Mouse (Mus musculus) CD4-positive helper T cell, adult 2 months (primary cell): ENCODE results near the gene Zbtb8b.
A peak's percentile ranks its signal among the peaks of the same experiment; 100 is the strongest.

ENCODE experiments used
- DNase-seq: peaks from one replicate; pipeline ENCODE4 v3.0.0-alpha.2; 2012; ENCODE audit warnings: low read depth, missing footprints, low spot score

Gene Zbtb8b

DNA sequence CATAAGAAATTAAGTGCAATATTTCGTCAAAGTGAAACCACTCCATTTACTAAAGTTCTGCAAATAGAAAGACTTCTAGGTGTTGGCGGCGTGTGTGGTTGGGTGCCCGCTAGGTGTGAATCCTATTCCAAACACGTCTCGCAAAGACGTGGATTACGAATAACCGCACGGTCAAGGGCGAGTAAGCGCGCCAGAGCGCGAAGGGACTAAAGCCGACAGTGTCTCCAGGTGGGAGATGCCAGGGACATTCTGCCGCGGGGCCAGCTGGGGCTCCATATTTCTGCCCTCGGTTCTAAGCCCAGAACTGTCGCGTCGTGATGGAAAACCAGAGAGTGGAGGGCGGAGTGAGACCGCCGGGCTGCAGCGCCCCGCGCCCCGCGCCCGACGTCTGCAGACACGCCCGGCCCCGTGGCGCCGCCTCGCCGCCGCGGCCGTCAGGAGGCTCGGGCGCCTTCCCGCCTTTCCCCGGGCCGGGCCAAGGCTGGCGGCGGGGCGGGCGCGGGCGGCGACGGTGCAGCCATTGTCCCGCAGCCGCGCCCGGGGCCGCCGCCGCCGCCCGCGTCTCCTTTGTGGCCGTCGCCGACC, 63.6 kb downstream of the Zbtb8b start:
- DNase-seq: peak; percentile 61

DNA sequence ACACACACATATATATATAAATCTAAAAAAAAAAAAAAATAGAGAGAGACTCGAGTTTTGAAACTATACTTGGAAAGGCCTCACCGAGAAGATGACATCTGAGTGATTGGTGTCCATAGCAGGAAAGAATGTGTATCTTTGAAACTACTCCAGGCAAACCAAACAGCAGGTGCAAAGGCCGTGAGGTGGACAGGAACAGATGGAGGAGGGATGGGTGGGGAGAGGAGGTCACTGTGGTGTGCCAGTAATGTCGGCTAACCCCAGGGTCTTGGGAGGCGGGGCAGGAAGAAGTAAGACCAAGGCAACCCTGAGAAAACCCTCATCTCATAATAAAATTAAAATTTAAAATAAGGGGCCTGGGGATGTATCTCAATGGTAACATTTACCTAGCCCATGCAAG, 64.8 kb downstream of the Zbtb8b start:
- DNase-seq: no peak
